Mouse (Mus musculus) lung, embryonic 16.5 days (tissue): ENCODE measurements around the gene Tnfsf12. TPM values are rescaled to one million over a fixed set of nuclear protein-coding genes. Genes with fewer than 3 reads are reported as not detected.

Experiments used
- ATAC-seq: fragments of 200-750 bp; cut with Nextera tagmentation; 2 replicates; pipeline ENCODE4 v1.8.0; 2017; ENCODE audit warnings: low read depth, mild to moderate bottlenecking, moderate library complexity
- H3K27ac ChIP-seq: fragments of 300-500 bp; sonication (generic); 2 replicates; pipeline ENCODE4 v1.5.1; 2014; ENCODE audit warnings: mild to moderate bottlenecking, control low read depth, low read length
- H3K27me3 ChIP-seq: fragments of 300-500 bp; sonication (generic); 2 replicates; pipeline ENCODE4 v1.6.1; 2014; ENCODE audit warnings: low read depth, low read length, mixed read lengths; ENCODE audit not compliant: control insufficient read depth, insufficient read depth
- H3K36me3 ChIP-seq: fragments of 300-500 bp; sonication (generic); 2 replicates; pipeline ENCODE4 v1.6.1; 2014; ENCODE audit warnings: low read length; ENCODE audit not compliant: control insufficient read depth, insufficient read depth
- H3K4me1 ChIP-seq: fragments of 300-500 bp; sonication (generic); replicated peaks from 2 replicates; pipeline ENCODE4 v1.6.1; 2014; ENCODE audit warnings: low read length, mixed read lengths; ENCODE audit not compliant: control insufficient read depth, insufficient read depth
- H3K4me2 ChIP-seq: fragments of 300-500 bp; sonication (generic); 2 replicates; pipeline ENCODE4 v1.6.1; 2014; ENCODE audit warnings: low read depth, low read length, control low read depth
- H3K4me3 ChIP-seq: fragments of 300-500 bp; sonication (generic); 2 replicates; pipeline ENCODE4 v1.5.1; 2014; ENCODE audit warnings: mild to moderate bottlenecking, low read length, control low read depth
- H3K9ac ChIP-seq: fragments of 300-500 bp; sonication (generic); 2 replicates; pipeline ENCODE4 v1.6.1; 2014; ENCODE audit warnings: low read length, control low read depth
- H3K9me3 ChIP-seq: fragments of 300-500 bp; sonication (generic); 2 replicates; pipeline ENCODE4 v1.6.1; 2016; ENCODE audit warnings: low read length; ENCODE audit not compliant: control insufficient read depth
- WGBS: fragments of 180-500 bp; shearing (Covaris S2); extraction: QIAGEN DNeasy Blood & Tissue Kit; methylation state at CpG from one replicate; pipeline ENCODE4 v1.1.7; 2014; 5-methylcytosine and 5-hydroxymethylcytosine counted together
- polyA plus RNA-seq: library from polyadenylated mRNA; unstranded; fragments of >200 nt; fragmentation: Nextera tagmentation; extraction: Ambion mirVana; gene quantifications from 2 replicates; pipeline ENCODE4 v1.2.1, GENCODE M21; 2015

Tnfsf12 gene
- polyA plus RNA-seq, 1 experiment from 2014 or later = 10.6 TPM

- H3K27ac ChIP-seq = no peak overlapping the region
- ATAC-seq = no peak
Measured at GRCm38 (mm10) chr11:69697396-69697795, 1.7 kb upstream of the Tnfsf12 start.

GRCm38 (mm10) chr11:69695046-69695360 lies 646 bp downstream of the Tnfsf12 start:
- peak; percentile 29 for ATAC-seq
- peak overlapping the region; percentile 67 for H3K4me3 ChIP-seq
- peak overlapping the region; percentile 95 for H3K4me2 ChIP-seq
- WGBS = 21% methylated on average over 6 of the region's 6 CpGs
- peak overlapping the region; percentile 89 for H3K27ac ChIP-seq
- peak overlapping the region; percentile 92 for H3K9ac ChIP-seq
- no peaks in the 10 kb centered on the region for H3K27me3 ChIP-seq
- H3K4me1 ChIP-seq = peaks cover 12% of the 10 kb centered on the region; the same call in 1 of the 2 replicates
- H3K36me3 ChIP-seq = no peaks in the 10 kb centered on the region
- no peaks in the 10 kb centered on the region for H3K9me3 ChIP-seq

More at GRCm38 (mm10) chr11:69697396-69697795, 1.7 kb upstream of the Tnfsf12 start:
- no peaks in the 10 kb centered on the region for H3K36me3 ChIP-seq
- no peak overlapping the region for H3K4me3 ChIP-seq
- H3K9ac ChIP-seq = no peak overlapping the region
- peaks cover 12% of the 10 kb centered on the region; the same call in 1 of the 2 replicates for H3K4me1 ChIP-seq
- 90% methylated on average over 3 of the region's 3 CpGs for WGBS
- H3K9me3 ChIP-seq = no peaks in the 10 kb centered on the region
- H3K4me2 ChIP-seq = no peak overlapping the region
- H3K27me3 ChIP-seq = no peaks in the 10 kb centered on the region

- no peak overlapping the region for H3K27ac ChIP-seq
- H3K4me3 ChIP-seq = no peak overlapping the region
- peaks cover 12% of the 10 kb centered on the region; the same call in 1 of the 2 replicates for H3K4me1 ChIP-seq
- no peak overlapping the region for H3K4me2 ChIP-seq
- H3K36me3 ChIP-seq = no peaks in the 10 kb centered on the region
- no peaks in the 10 kb centered on the region for H3K27me3 ChIP-seq
- ATAC-seq = no peak
- no peaks in the 10 kb centered on the region for H3K9me3 ChIP-seq
- 55% methylated on average over 11 of the region's 11 CpGs for WGBS
- no peak overlapping the region for H3K9ac ChIP-seq
Measured at GRCm38 (mm10) chr11:69693421-69693965, 2.2 kb downstream of the Tnfsf12 start.

- H3K9ac ChIP-seq = no peak overlapping the region
- H3K36me3 ChIP-seq = no peaks in the 10 kb centered on the region
- H3K4me3 ChIP-seq = no peak overlapping the region
- no peak overlapping the region for H3K27ac ChIP-seq
- H3K9me3 ChIP-seq = no peaks in the 10 kb centered on the region
- H3K27me3 ChIP-seq = no peaks in the 10 kb centered on the region
- peaks cover 12% of the 10 kb centered on the region; the same call in 1 of the 2 replicates for H3K4me1 ChIP-seq
- no peak for ATAC-seq
- H3K4me2 ChIP-seq = no peak overlapping the region
- 71% methylated on average over 6 of the region's 6 CpGs for WGBS
Measured at GRCm38 (mm10) chr11:69692863-69693262, 2.8 kb downstream of the Tnfsf12 start.

GRCm38 (mm10) chr11:69692196-69692811 lies 3.3 kb downstream of the Tnfsf12 start:
- H3K4me3 ChIP-seq = no peak overlapping the region
- no peak overlapping the region for H3K27ac ChIP-seq
- no peak overlapping the region for H3K4me2 ChIP-seq
- 64% methylated on average over 9 of the region's 9 CpGs for WGBS
- ATAC-seq = no peak
- peaks cover 12% of the 10 kb centered on the region; the same call in 1 of the 2 replicates for H3K4me1 ChIP-seq
- no peaks in the 10 kb centered on the region for H3K9me3 ChIP-seq
- H3K36me3 ChIP-seq = no peaks in the 10 kb centered on the region
- H3K9ac ChIP-seq = no peak overlapping the region
- H3K27me3 ChIP-seq = no peaks in the 10 kb centered on the region

- Histone ChIP-seq H3K4me3 (no peak overlapping the region), H3K4me2 (no peak overlapping the region), H3K27me3 (no peaks in the 10 kb centered on the region), H3K9ac (no peak overlapping the region), H3K36me3 (no peaks in the 10 kb centered on the region), H3K9me3 (no peaks in the 10 kb centered on the region), H3K4me1 (peaks cover 22% of the 10 kb centered on the region), H3K27ac (no peak overlapping the region)
- ATAC-seq = no peak
- WGBS = 84% methylated on average over 1 of the region's 1 CpGs
Measured at GRCm38 (mm10) chr11:69689891-69690290, 5.8 kb downstream of the Tnfsf12 start.

- Histone ChIP-seq H3K27ac (peak overlapping the region; percentile 95; the same call in 1 of the 2 replicates), H3K9me3 (no peaks in the 10 kb centered on the region), H3K4me3 (no peak overlapping the region), H3K27me3 (no peaks in the 10 kb centered on the region), H3K36me3 (no peaks in the 10 kb centered on the region), H3K9ac (peak overlapping the region; percentile 50), H3K4me2 (no peak overlapping the region), H3K4me1 (peaks cover 33% of the 10 kb centered on the region)
- no peak for ATAC-seq
- 58% methylated on average over 5 of the region's 5 CpGs for WGBS
Measured at GRCm38 (mm10) chr11:69687061-69687460, 8.6 kb downstream of the Tnfsf12 start.

GRCm38 (mm10) chr11:69686377-69686776 lies 9.3 kb downstream of the Tnfsf12 start:
- 4% methylated on average over 4 of the region's 4 CpGs for WGBS
- no peaks in the 10 kb centered on the region for H3K36me3 ChIP-seq
- H3K9ac ChIP-seq = peak overlapping the region; percentile 50
- peak overlapping the region; percentile 95 for H3K27ac ChIP-seq
- peak overlapping the region; percentile 24 for H3K4me2 ChIP-seq
- no peaks in the 10 kb centered on the region for H3K9me3 ChIP-seq
- H3K4me3 ChIP-seq = 0 out of 2 replicates have a peak overlapping the region, but pooled peaks have one; percentile 2
- peaks cover 33% of the 10 kb centered on the region for H3K4me1 ChIP-seq
- no peaks in the 10 kb centered on the region for H3K27me3 ChIP-seq
- 0 out of 2 replicates have a peak, but pooled peaks have one; percentile 18 for ATAC-seq

- Histone ChIP-seq H3K4me2 (peak within 1 kb of the TSS; percentile 41), H3K9me3 (no peaks in the 10 kb centered on the region), H3K4me1 (peaks cover 39% of the 10 kb centered on the region), H3K4me3 (peak within 1 kb of the TSS; percentile 14; the same call in 1 of the 2 replicates), H3K27ac (peak within 1 kb of the TSS; percentile 95), H3K9ac (peak within 1 kb of the TSS; percentile 63), H3K27me3 (no peaks in the 10 kb centered on the region), H3K36me3 (no peaks in the 10 kb centered on the region)
- WGBS = 34% methylated on average over 10 of the region's 10 CpGs
- ATAC-seq = peak; percentile 57
Measured at GRCm38 (mm10) chr11:69685526-69686148, 10.0 kb downstream of the Tnfsf12 start, which contains the start of gene Tnfsf13. Tnfsf13 (minus strand) TSS chr11:69685784.
